Mouse (Mus musculus) kidney, adult 2 months (tissue): ENCODE results near the gene Gramd2.

Source experiments
- CTCF ChIP-seq: fragments of 200-500 bp; conservative IDR thresholded peaks from 2 replicates; pipeline ENCODE4 v1.5.1; 2011; ENCODE audit warnings: low read depth, mild to moderate bottlenecking, control low read depth, low read length, moderate library complexity, mixed read lengths; ENCODE audit not compliant: insufficient read depth, insufficient read length
- POLR2A ChIP-seq: fragments of 200-500 bp; IDR thresholded peaks from one replicate; pipeline ENCODE4 v1.6.1; 2011; ENCODE audit warnings: low read depth, low read length, control low read depth

DNA sequence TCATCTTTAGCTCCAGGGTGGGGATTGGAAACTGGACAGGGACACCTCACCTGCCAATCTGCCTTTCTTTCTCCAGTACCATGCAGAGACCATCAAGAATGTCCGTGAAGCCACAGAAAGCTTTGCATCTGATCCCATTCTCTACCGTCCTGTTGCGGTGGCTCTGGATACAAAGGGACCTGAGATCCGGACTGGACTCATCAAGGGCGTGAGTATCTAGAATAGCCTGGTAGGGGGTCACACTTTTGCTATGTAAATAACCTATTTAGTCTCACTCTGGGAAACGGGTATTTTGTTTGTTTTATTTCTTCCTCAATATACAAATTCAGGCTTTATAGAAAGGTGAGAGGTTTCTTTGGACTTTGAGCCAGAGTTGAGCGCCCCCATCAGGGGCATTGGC lies 11.5 kb upstream of the Gramd2 start:
- TF ChIP-seq POLR2A (no peak), CTCF (no peak)
